Mouse (Mus musculus) limb, embryonic 14.5 days (tissue): ENCODE measurements at regions not wholly inside any gene's neighbourhood (a gene's known extent, or its start where the extent isn't known, plus 50 kb on each side); places are given as distances from the start of the nearest gene placed in this dataset.

Experiments used
- ATAC-seq: fragments of 200-750 bp; cut with Nextera tagmentation; 2 replicates; pipeline ENCODE4 v1.8.0; 2017; ENCODE audit warnings: low read depth, moderate number of reproducible peaks, moderate TSS enrichment; ENCODE audit not compliant: low FRiP score
- DNase-seq: peaks from one replicate; pipeline ENCODE4 v3.0.0-alpha.2; 2015; ENCODE audit warnings: low spot score
- H3K27ac ChIP-seq: fragments of 300-500 bp; sonication (generic); replicated peaks from 2 replicates; pipeline ENCODE4 v1.5.1; 2014; ENCODE audit warnings: low read depth, mild to moderate bottlenecking, low read length, moderate library complexity, mixed read lengths
- H3K27me3 ChIP-seq: fragments of 300-500 bp; sonication (generic); 2 replicates; pipeline ENCODE4 v1.6.1; 2014; ENCODE audit warnings: low read length, mixed read lengths; ENCODE audit not compliant: control insufficient read depth, insufficient read depth
- H3K36me3 ChIP-seq: fragments of 300-500 bp; sonication (generic); 2 replicates; pipeline ENCODE4 v1.6.1; 2014; ENCODE audit warnings: mild to moderate bottlenecking, low read length, moderate library complexity, mixed read lengths; ENCODE audit not compliant: control insufficient read depth, insufficient read depth
- H3K4me1 ChIP-seq: fragments of 300-500 bp; sonication (generic); 2 replicates; pipeline ENCODE4 v1.6.1; 2014; ENCODE audit warnings: antibody characterized with exemption, low read length, mixed read lengths; ENCODE audit not compliant: control insufficient read depth, insufficient read depth
- H3K4me2 ChIP-seq: fragments of 300-500 bp; sonication (generic); replicated peaks from 2 replicates; pipeline ENCODE4 v1.6.1; 2014; ENCODE audit warnings: low read depth, mild to moderate bottlenecking, low read length, moderate library complexity; ENCODE audit not compliant: severe bottlenecking
- H3K4me3 ChIP-seq: fragments of 300-500 bp; sonication (generic); replicated peaks from 2 replicates; pipeline ENCODE4 v1.5.1; 2014; ENCODE audit warnings: low read length
- H3K9ac ChIP-seq: fragments of 300-500 bp; sonication (generic); 2 replicates; pipeline ENCODE4 v1.6.1; 2014; ENCODE audit warnings: mild to moderate bottlenecking, low read depth, low read length, moderate library complexity; ENCODE audit not compliant: severe bottlenecking
- H3K9me3 ChIP-seq: fragments of 300-500 bp; sonication (generic); 2 replicates; pipeline ENCODE4 v1.6.1; 2016; ENCODE audit warnings: low read length; ENCODE audit not compliant: control insufficient read depth
- POLR2A ChIP-seq: fragments of 200-500 bp; IDR thresholded peaks from 2 replicates; pipeline ENCODE4 v1.8.0; 2012; ENCODE audit warnings: inconsistent platforms, mild to moderate bottlenecking, moderate library complexity, borderline replicate concordance; ENCODE audit not compliant: insufficient read depth, insufficient read length; ENCODE audit errors: extremely low read depth
- WGBS: fragments of 180-500 bp; shearing (Covaris S2); extraction: QIAGEN DNeasy Blood & Tissue Kit; methylation state at CpG from one replicate; pipeline ENCODE4 v1.1.7; 2014; 5-methylcytosine and 5-hydroxymethylcytosine counted together

DNA sequence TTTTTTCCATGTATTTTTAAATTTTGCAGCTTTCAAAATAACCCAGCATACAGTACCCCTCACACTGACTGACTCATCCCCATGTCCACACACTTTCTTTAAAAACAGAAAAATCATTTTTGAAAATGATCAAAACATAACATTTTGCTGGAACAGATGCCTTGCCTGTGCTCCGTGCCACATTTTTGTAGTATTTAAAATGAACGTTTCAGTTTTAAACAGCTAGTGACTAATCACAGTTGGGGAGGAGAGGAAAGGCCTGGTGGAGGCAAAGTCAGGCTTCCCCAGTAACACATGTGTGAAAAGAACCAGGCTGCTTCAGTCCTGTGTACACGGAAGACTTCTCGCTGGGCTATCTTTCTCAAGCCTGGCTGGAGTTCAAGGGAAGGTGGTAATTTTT lies 644.5 kb downstream of the Inhba start:
- Histone ChIP-seq H3K9ac (no peak overlapping the region), H3K4me3 (no peak overlapping the region), H3K9me3 (no peaks in the 10 kb centered on the region), H3K36me3 (no peaks in the 10 kb centered on the region), H3K4me2 (no peak overlapping the region), H3K27ac (no peak overlapping the region), H3K4me1 (no peaks in the 10 kb centered on the region), H3K27me3 (no peaks in the 10 kb centered on the region)
- no peak for TF ChIP-seq POLR2A
- ATAC-seq (no peak), DNase-seq (no peak)
- 65% methylated on average over 4 of the region's 4 CpGs for WGBS

DNA sequence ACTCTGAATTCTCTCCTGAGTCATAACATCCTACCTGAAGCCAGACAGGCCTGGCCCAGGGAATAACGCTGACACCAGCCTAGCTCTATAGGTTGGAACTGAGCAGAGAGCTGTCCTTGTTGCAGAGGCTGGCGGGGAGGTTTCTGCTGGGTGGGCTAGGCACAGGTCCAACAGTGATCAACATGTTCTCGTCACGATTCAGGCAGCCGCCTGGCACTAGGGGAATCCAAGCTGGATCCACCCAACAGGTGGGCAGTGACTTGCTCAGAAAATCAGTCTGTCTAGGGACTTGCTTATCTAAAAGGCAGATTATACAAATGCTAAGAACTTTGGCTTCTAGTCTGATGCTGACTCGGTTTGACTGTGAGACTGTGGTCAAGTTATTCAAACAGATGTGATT lies 648.2 kb downstream of the Inhba start:
- no peak for DNase-seq
- no peaks in the 10 kb centered on the region for H3K4me1 ChIP-seq
- H3K4me2 ChIP-seq = no peak overlapping the region
- no peaks in the 10 kb centered on the region for H3K36me3 ChIP-seq
- ATAC-seq = no peak
- no peak for TF ChIP-seq POLR2A
- H3K27ac ChIP-seq = no peak overlapping the region
- H3K9ac ChIP-seq = no peak overlapping the region
- H3K9me3 ChIP-seq = no peaks in the 10 kb centered on the region
- H3K27me3 ChIP-seq = no peaks in the 10 kb centered on the region
- no peak overlapping the region for H3K4me3 ChIP-seq
- WGBS = 59% methylated on average over 6 of the region's 6 CpGs

DNA sequence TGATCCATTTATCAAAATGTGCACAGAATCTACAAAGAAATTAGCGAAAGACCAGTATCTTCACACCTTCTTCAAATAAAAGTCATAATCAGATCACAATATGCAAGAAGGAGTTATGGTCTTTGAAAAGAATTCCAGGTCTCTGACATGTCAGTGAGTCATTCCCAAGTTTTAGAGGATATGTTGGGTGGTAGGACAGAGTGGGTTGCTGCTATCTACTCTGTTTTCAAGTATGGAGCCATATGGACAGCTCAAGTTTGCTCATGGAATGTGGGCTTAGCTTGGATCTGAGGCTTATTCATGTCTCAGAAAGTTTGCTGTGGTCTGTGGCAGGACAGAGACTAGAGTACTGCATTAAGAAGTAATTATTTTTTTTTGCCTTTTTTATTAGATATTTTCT lies 657.0 kb downstream of the Inhba start:
- no peak overlapping the region for H3K4me2 ChIP-seq
- no peak for TF ChIP-seq POLR2A
- H3K4me1 ChIP-seq = no peaks in the 10 kb centered on the region
- no peaks in the 10 kb centered on the region for H3K27me3 ChIP-seq
- ATAC-seq = no peak
- DNase-seq = no peak
- no peak overlapping the region for H3K27ac ChIP-seq
- H3K9me3 ChIP-seq = no peaks in the 10 kb centered on the region
- H3K4me3 ChIP-seq = no peak overlapping the region
- 91% methylated on average over 1 of the region's 1 CpGs for WGBS
- no peaks in the 10 kb centered on the region for H3K36me3 ChIP-seq
- H3K9ac ChIP-seq = no peak overlapping the region

DNA sequence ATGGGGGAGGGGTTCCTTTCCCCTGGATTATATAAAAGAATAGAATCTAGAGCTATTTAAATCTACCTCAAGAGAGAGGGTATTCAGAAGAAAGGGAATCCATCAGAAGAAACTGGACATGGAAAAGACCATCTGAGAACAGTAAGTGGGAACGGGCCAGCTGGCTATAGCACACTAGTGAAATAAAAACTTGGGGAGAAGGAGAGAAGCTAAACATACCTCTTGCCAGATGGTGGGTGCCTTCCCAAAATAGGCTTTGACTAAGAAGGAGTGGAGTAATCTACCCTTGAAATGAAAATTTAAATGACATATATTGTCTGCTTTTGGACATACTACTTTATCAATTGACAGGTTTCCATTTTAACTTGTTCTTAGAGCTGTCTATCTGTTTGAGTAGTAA lies 657.6 kb downstream of the Inhba start:
- H3K4me2 ChIP-seq = no peak overlapping the region
- H3K27me3 ChIP-seq = no peaks in the 10 kb centered on the region
- H3K4me3 ChIP-seq = no peak overlapping the region
- H3K27ac ChIP-seq = no peak overlapping the region
- H3K4me1 ChIP-seq = no peaks in the 10 kb centered on the region
- no peak for DNase-seq
- no peaks in the 10 kb centered on the region for H3K9me3 ChIP-seq
- no peak for TF ChIP-seq POLR2A
- no peak for ATAC-seq
- no peak overlapping the region for H3K9ac ChIP-seq
- WGBS = 88% methylated on average over 1 of the region's 1 CpGs
- H3K36me3 ChIP-seq = no peaks in the 10 kb centered on the region

DNA sequence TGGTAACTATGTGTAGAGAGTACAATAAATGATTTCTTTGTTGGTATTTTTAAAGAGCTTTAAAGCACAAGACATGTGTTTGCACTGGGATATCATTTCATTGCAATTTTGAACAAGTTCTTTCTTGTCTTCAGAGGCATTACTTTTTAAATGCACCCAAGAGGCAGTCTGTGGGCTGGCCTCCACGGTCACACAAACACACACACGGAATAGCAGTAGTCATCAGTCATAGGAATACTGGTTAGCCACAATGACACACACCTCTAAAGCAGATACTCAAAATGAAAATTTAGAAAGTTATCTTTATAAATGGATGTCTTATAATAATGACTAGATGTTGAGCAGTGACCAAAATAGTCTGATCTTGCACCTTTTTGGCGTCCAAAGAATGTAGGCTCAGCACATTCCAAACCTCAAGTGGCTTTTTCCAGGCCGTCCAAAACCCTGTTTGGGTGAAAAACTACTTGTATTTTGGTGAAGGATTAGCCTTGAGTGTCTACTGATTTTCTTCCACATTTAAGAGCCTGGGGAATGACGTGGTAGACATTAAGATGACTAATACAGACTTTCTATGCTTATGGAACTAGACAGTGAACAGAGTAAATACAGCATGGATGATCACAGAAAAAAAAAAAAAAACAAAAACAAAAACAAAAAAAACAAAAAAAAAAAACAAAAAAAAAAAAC lies 658.5 kb downstream of the Inhba start:
- no peak for ATAC-seq
- 55% methylated on average over 5 of the region's 5 CpGs for WGBS
- no peak for TF ChIP-seq POLR2A

DNA sequence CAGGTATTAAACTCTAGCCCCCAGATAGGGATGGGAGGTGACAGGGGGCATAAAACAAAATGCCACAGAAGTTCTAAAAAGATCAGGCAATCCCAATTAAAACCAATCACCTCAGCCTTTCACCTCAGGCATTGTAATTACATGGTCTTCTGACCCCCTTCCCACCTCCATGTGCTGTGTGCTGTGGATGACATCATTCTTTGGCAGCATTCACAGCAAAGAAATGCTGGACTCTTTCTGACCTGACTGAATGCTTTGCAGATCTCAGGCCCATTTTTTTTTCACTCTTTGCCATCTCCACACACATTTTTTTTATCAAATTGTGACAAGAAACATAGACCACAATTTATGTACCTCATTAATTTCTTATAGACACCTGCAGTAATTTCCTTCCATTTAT lies 659.1 kb downstream of the Inhba start:
- no peak overlapping the region for H3K27ac ChIP-seq
- no peak overlapping the region for H3K4me2 ChIP-seq
- no peaks in the 10 kb centered on the region for H3K27me3 ChIP-seq
- no peaks in the 10 kb centered on the region for H3K36me3 ChIP-seq
- no peak overlapping the region for H3K9ac ChIP-seq
- H3K4me1 ChIP-seq = no peaks in the 10 kb centered on the region
- no peak for TF ChIP-seq POLR2A
- ATAC-seq (no peak), DNase-seq (peak; percentile 46)
- no peaks in the 10 kb centered on the region for H3K9me3 ChIP-seq
- H3K4me3 ChIP-seq = no peak overlapping the region

More for the DNA sequence above, 658.5 kb downstream of the Inhba start:
- DNase-seq = no peak
- Histone ChIP-seq H3K36me3 (no peaks in the 10 kb centered on the region), H3K9ac (no peak overlapping the region), H3K4me1 (no peaks in the 10 kb centered on the region), H3K4me2 (no peak overlapping the region), H3K9me3 (no peaks in the 10 kb centered on the region), H3K4me3 (no peak overlapping the region), H3K27me3 (no peaks in the 10 kb centered on the region), H3K27ac (no peak overlapping the region)
